Mouse (Mus musculus) cerebellum, postnatal 36 days (tissue): Measurements from ENCODE around the gene Minpp1.
A peak's percentile ranks its signal among the peaks of the same experiment; 100 is the strongest.

Source experiments
- DNase-seq, 2 experiments: peaks; one replicate each; pipeline ENCODE4 v3.0.0; 2021 to 2022; ENCODE audit warnings: mixed read lengths in 2 of 2

The Minpp1 gene

DNA sequence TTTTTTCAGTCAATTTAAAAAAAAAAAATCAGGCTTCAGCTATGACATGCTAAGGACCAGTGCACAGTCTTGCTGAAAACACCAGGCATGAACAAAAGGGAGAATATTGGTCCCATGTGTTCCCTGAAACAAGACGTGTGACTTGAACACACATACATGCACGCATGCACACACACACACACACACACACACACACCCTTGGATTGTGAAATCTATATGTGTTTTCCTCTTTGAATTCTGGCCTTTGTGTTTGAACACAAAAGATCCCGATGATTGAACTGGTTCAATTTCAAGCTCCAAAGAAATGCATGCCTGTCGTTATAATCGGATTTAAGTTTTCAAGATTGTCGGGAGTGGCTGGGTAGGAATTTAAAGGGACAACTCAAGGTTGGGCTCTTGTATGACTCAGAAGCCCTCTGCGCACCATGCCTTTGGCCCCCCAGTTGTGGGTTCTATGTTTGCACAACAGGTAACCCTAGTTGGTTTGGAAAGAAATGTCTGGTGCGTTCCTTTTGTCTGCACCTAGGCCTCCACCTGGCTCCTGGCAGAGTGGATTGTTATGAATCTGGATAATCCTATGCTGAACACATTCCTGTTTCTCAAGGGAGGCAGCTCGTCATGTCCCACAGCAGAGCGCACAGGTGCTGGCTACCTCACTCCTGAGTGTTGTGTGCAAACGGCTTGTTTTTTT is 43.8 kb downstream of the Minpp1 start:
- no peak for DNase-seq

DNA sequence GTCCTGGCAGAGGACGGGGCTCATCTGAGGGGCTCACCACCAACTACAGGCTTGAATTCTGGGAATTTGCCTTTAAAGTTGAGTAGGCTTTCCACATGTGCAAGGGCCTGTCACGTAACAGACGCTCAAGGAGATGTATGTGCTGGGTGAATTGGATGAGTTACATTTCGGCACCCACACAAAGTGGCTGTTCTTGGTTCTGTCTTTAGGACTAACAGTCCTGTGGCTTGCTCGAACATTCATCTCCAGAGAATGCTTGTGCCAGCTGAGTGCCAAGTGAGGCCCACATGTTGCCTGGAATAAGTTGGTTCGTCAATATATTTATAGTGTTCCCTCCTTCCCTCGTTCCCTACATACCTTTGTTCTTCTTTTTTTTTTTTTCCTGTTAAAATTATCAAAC is 44.7 kb downstream of the Minpp1 start:
- DNase-seq: no peak

DNA sequence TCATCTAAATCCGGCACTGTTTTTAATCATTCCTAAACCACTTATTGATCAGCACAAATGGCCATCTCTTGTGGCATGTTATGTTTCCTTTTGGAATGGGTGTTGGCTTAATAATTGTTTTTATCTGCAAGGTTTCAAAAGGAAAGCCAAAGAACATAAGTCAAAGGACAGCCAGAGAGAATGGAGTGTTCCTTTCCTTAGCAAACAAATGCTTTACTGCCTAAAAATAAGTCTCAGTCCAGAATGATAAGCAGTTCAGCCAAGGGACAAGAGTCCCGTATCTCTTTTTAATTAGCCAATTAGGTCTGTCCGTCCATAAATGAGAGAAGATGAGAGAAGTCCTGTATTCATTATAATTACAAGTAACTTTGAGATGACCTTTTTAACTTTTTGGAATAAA is 46.8 kb downstream of the Minpp1 start:
- no peak for DNase-seq

DNA sequence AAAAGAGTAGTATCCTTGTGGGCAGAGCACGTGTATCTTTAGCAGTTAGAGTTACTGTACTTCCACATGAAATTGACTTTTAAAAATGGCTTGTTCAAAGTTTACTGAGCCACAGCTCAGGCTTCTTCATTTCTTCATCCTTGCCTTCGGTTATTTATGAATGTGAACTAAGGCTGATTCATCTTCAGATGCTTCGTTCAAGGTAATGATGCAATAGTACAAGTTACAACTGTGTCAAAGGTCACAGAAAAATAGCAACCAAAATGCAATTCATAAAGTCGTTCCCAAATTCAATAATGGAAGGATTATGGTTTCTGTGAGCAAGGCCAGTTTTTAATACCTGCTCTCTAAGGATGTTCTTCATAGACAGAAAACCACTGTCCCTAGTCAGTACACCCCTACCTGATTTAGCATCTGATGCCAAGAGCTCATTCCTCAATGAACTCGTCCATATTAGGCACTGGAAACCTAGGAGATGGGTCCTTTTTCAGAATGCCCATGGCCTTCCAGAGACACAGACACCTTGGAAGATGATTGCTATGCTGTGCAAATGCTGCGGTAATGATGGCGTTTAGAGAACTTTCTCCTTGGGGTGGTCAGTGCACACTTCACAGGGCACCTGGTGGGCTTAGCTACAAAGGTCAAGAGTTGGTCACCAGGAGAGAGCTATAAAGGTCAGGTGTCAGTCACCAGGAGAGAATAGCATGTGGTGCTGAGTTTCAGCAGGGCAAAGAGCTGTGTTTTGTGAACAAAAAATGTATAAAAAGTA is 47.4 kb downstream of the Minpp1 start:
- DNase-seq: no peak

DNA sequence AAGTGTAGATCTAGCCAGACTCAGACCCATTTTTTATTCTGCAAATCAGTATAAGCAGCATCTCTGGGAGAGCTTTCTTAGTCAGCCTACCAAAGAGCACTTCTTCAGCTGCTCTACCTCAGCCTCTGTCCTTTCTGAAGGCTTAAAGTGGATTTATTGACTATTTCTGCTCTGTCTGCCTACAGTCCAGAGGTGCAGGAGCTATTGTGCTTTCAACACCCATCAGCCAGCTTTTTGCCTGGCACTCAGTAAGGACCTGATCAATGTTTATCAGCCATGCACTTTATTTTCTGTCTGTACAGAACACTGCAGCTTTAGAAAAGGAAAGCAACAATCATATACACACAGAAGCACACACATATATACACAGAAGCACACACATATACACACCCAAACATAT is 49.3 kb downstream of the Minpp1 start:
- no peak for DNase-seq

DNA sequence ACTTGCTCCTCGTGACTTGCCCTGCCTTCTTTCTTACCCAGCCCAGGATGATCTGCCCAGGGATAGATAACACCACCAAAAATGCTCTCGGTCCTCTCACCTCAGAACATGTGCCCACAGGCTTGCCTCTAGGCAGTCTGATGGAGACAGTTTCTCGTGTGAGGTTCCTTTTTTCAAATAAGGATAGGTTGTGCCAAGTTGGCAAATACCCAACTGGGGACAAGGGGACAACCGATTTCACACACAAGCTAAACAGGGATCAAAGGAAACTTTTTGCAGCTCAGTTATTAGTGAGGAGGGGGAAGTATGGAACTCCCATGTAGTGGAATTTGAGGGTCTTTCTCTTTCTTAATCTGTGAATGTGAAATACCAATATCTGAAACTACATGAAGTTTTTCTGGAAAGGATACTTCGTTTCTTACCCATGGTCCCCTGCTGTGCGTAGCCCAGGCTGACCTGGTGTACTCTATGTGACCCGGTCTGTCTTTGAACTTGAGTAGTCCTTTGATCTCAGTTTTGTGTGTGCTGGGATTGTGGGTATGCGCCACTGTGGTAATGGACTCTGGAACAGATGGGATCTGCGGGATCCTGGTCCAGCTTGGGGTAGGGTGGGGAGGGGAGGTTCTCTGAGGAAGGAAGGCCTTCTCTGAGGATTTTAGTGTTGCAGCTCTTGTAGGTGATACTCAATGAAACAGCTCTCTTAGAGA is 57.4 kb downstream of the Minpp1 start:
- no peak for DNase-seq

DNA sequence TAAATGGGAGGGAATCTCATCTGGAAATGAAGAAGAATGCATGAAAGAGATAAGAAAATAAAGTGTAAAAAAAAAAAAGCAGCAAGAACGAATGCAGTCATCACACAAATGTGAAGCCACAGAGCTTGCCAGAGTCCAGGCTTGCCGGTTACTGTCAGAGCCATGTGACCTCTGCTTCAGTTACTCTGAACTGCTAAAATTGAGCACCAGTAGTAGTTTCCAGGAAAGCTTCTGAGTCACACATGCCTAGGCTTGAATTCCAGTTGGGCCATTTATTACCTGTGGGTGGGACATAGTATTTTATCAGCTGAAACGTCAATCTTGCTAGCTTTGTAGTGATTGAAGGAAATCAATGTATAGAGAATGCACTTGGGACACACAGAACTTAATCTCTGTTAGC is 61.8 kb downstream of the Minpp1 start:
- DNase-seq: no peak

DNA sequence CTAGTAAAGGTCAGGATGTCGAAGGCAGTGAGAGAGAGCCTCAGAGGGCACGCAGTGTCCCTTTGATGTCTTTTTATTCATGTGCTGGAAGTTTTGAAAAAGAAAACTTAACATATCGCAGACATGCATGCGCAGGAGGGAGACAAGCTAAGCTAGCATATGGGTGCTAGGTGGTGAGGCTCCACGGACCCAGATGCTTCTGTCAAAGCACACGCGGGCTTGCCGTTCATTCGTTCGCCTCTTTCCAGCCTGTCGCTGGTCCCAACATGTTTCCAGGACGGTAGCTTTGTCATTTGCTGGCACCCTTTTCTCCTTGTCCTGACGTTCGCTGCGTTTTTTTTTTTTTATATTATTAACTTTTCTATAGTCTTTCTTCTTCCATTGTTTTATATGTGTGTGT is 62.6 kb downstream of the Minpp1 start:
- no peak for DNase-seq

DNA sequence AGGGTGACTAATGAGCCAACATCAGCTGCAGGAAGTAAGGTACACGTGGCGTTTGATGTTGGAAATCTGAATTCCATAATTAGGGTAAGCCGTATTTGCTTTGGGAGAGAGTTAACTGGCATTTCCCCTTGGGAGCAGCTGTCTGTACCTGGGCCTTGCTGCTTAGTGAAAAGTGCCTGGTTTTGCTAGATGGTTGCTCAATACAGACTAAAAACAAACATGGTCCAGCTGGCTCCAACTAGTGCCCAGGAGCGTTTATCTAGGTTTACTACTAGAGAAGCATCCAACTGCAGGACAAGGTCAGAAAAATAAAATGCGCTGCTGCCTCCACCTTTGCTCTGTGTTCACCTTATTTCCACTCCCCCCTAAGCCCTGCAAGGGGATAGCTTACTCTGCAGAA is 64.9 kb downstream of the Minpp1 start:
- DNase-seq: no peak

DNA sequence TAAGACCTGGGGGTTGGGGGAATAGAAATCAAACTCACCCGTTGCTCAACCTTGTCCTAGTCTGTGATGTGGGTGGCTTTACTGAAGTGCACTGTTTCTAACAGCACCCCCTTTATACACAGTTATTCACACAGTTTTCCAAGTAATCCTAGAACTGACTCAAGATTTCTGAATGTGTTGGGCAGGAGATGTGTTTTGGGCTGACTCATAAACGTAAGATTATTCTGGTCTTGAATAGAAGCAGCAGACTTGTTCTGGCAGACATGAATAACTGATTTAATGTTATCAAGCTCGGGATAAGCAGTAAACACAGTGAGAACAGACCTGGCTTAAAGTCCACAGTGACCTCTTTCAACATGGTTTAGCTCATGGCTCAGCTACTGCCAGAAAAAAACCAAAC is 65.9 kb downstream of the Minpp1 start:
- DNase-seq: no peak

DNA sequence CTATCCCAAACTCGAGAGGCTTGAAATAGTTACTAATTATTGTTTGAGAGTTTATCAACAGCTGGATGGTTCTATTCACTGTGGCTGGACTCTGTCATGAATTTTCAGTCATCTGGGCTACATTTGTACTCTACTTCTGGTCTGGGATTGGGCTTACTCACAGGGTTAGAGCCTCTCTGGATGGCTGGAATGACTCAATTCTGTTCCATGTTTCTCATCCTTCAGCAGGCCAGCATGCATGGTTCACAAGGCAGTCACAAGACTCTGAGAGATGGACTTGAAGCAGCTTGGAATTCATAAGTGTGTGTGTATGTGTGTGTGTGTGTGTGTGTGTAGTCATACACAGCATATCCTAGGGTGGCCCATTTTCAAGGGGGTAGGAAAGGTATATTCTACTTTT is 66.5 kb downstream of the Minpp1 start:
- no peak for DNase-seq

DNA sequence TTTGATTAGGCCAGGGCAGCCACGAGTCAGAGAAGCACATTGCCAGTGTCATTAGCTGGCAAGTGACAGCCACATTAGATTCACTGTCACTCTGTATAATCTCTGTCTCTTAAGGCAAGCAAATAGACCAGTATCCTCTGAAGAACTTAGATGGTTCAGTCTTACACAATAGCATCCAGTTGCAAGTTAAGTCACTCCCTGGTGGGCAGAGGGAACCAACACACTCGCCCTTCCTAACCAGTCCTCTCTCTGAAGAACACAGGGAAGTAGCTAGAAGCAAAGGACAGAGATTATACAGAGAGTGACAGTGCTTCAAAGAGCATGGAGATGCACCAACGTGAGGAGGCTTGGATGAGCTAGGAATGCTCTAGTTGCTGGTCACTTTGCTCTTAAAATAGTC is 67.7 kb downstream of the Minpp1 start:
- DNase-seq: no peak

DNA sequence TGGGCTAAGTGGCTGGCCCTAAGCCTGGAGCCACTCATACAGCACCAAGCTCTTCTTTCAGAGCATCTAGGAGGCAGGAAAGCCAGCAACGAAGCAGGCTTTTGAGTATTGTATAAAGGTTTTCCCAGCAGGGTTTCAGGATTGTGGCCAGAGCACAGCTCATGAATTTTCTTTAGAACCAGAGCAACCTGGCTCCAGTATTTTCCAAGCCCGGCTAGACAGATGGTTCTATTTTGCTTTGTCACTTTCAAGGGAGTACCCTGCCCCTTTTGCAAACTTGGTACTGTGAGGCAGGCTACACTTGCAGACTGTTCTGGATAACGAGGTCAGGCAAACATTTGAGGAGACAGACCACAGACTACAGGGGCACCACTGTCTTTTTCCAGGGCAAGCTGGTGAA is 69.7 kb downstream of the Minpp1 start:
- DNase-seq: peak; percentile 5 to 9
